Mouse (Mus musculus): ENCODE results near the gene Frmd6. TPM values are rescaled to one million over a fixed set of nuclear protein-coding genes. Genes with fewer than 3 reads are reported as not detected.

The Frmd6 gene
- polyA plus RNA-seq, 1 experiment from 2014 or later, result 60.1 TPM

GRCm38 (mm10) chr12:70809957-70810356 is 15.4 kb upstream of the Frmd6 start:
- H3K36me3 ChIP-seq, result no peaks in the 10 kb centered on the region
- no peaks in the 10 kb centered on the region for H3K9me3 ChIP-seq (replicated peaks)
- no peak overlapping the region for H3K9ac ChIP-seq
- no peak overlapping the region for H3K4me2 ChIP-seq (replicated peaks)
- ATAC-seq (ENCODE audit: insufficient number of reproducible peaks, low FRiP score, low TSS enrichment, low read depth), result no peak
- H3K4me3 ChIP-seq (replicated peaks), result no peak overlapping the region
- H3K4me1 ChIP-seq, result peaks cover 5% of the 10 kb centered on the region
- 69% methylated on average over 2 of the region's 2 CpGs for WGBS
- H3K27ac ChIP-seq (replicated peaks), result no peak overlapping the region
- H3K27me3 ChIP-seq, result no peaks in the 10 kb centered on the region

DNA sequence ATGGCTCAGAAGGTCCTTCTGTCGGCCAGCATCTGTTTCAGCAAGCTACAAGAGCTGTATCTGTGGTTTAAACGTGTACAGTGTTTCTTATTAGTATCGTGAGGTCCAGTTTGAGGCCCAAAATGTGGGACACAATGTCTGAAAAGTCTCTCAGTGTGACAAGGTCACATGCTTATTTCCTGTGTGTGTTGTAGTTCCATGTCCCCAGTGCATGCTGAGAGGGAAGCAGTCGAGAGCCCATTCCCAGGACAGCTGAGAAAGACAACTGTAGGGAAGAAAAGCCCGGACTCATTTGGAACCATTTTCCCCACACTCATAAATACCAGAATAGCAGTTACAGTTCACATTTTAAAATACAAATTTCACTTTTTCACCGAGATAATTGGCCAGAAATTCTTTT is 13.5 kb upstream of the Frmd6 start:
- Histone ChIP-seq H3K27ac (replicated peaks) (no peak overlapping the region; the same call in 1 of the 2 replicates), H3K27me3 (no peaks in the 10 kb centered on the region), H3K9ac (no peak overlapping the region), H3K4me3 (replicated peaks) (no peak overlapping the region), H3K4me2 (replicated peaks) (no peak overlapping the region), H3K4me1 (peaks cover 5% of the 10 kb centered on the region), H3K9me3 (replicated peaks) (no peaks in the 10 kb centered on the region), H3K36me3 (no peaks in the 10 kb centered on the region)
- WGBS, result 66% methylated on average over 6 of the region's 6 CpGs
- no peak for ATAC-seq (ENCODE audit: insufficient number of reproducible peaks, low FRiP score, low TSS enrichment, low read depth)

DNA sequence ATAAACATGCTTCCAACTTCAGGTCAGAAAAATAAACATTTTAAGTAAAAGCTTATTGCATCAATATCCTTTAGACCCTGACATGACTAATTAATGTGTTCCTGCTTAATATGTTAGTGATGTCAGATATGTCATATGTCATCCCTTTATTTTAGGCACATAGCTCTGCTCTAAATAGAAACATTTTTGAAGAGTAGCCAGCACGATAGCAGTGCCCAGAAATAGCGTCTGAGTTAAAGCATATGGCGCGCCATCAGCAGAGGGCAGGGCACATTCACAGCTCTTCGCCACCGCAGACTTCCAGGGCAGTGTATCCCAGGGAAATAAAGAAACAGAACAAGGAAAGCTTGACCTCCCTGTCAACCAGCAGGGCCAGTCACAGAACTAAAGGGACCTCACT is 13.1 kb upstream of the Frmd6 start:
- Histone ChIP-seq H3K4me2 (replicated peaks) (no peak overlapping the region), H3K36me3 (no peaks in the 10 kb centered on the region), H3K27me3 (no peaks in the 10 kb centered on the region), H3K9ac (no peak overlapping the region), H3K27ac (replicated peaks) (no peak overlapping the region), H3K4me3 (replicated peaks) (no peak overlapping the region), H3K9me3 (replicated peaks) (no peaks in the 10 kb centered on the region), H3K4me1 (peaks cover 5% of the 10 kb centered on the region)
- no peak for ATAC-seq (ENCODE audit: insufficient number of reproducible peaks, low FRiP score, low TSS enrichment, low read depth)
- WGBS, result 54% methylated on average over 6 of the region's 6 CpGs

DNA sequence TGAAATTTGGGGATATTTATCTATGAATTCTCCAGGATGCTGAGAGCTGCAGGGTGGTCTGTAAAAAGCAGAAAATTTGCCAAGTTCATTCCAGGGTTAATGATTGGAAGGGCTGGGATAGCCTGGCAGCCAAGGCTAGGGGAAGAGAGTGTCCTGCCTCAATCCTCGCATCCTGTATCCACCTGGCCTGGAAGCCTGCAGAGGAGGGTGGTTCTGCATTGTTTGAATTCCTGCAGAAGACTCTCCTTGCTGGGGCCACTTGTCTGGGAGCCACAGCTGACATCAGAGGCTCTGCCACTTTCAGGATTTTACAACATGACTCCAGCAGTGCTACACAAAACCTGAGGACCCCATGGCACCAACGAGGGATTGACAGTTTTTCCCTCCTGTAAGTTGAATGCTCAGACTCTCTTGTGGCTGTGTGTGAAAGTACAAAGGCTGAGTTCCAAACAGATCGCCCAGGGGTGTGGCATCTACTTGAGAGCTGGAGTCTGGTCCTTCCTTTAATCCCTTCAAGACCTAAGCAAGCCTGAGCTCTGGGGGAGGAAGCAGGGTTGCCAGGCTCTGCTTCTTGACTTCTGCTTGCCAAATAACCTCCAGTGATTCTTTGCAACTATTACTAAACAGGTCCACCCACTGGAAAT is 12.4 kb upstream of the Frmd6 start:
- no peaks in the 10 kb centered on the region for H3K27me3 ChIP-seq
- H3K4me2 ChIP-seq (replicated peaks), result no peak overlapping the region
- WGBS, result 24% methylated on average over 3 of the region's 3 CpGs
- H3K27ac ChIP-seq (replicated peaks), result no peak overlapping the region
- no peaks in the 10 kb centered on the region for H3K36me3 ChIP-seq
- H3K9me3 ChIP-seq (replicated peaks), result no peaks in the 10 kb centered on the region
- H3K4me1 ChIP-seq, result peaks cover 8% of the 10 kb centered on the region
- no peak overlapping the region for H3K4me3 ChIP-seq (replicated peaks)
- no peak overlapping the region for H3K9ac ChIP-seq
- no peak; the same call in 1 of the 2 replicates for ATAC-seq (ENCODE audit: insufficient number of reproducible peaks, low FRiP score, low TSS enrichment, low read depth)

GRCm38 (mm10) chr12:70816731-70817130 is 8.6 kb upstream of the Frmd6 start:
- no peak overlapping the region for H3K4me2 ChIP-seq (replicated peaks)
- WGBS, result 87% methylated on average over 2 of the region's 2 CpGs
- ATAC-seq (ENCODE audit: insufficient number of reproducible peaks, low FRiP score, low TSS enrichment, low read depth), result no peak
- H3K27me3 ChIP-seq, result no peaks in the 10 kb centered on the region
- H3K36me3 ChIP-seq, result no peaks in the 10 kb centered on the region
- H3K27ac ChIP-seq (replicated peaks), result no peak overlapping the region
- H3K9me3 ChIP-seq (replicated peaks), result no peaks in the 10 kb centered on the region
- H3K4me1 ChIP-seq, result peaks cover 8% of the 10 kb centered on the region
- no peak overlapping the region for H3K4me3 ChIP-seq (replicated peaks)
- no peak overlapping the region for H3K9ac ChIP-seq

DNA sequence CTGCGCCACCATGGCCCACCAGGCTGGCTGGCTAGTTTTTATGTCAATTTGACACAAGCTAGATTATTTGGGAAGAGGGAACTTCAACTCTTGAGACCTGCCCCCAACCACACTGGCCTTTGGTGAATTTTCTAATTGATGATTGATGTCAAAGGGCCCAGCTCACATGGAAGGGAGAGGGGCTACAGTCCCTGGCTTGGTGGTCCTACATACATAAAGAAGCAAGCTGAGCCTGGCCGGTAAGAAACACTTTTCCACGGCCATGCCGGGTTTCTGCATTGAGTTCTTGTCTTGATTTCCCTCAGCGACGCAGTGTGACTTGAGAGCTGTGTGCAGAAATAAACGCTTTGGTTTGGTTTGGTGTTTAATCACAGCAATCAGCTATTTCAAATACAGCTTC is 1.3 kb upstream of the Frmd6 start:
- WGBS, result 45% methylated on average over 7 of the region's 7 CpGs
- H3K27me3 ChIP-seq, result no peaks in the 10 kb centered on the region
- H3K9ac ChIP-seq, result no peak overlapping the region
- H3K4me3 ChIP-seq (replicated peaks), result peak overlapping the region; percentile 92
- H3K36me3 ChIP-seq, result no peaks in the 10 kb centered on the region
- H3K27ac ChIP-seq (replicated peaks), result peak overlapping the region; percentile 97; the same call in 1 of the 2 replicates
- ATAC-seq (ENCODE audit: insufficient number of reproducible peaks, low FRiP score, low TSS enrichment, low read depth), result no peak
- H3K4me1 ChIP-seq, result peaks cover 22% of the 10 kb centered on the region
- H3K4me2 ChIP-seq (replicated peaks), result peak overlapping the region; percentile 67; the same call in 1 of the 2 replicates
- H3K9me3 ChIP-seq (replicated peaks), result no peaks in the 10 kb centered on the region

GRCm38 (mm10) chr12:70825651-70826317 is 470 bp downstream of the Frmd6 start:
- Histone ChIP-seq H3K27me3 (no peaks in the 10 kb centered on the region), H3K4me1 (peaks cover 35% of the 10 kb centered on the region), H3K9ac (peak overlapping the region; percentile 93), H3K4me2 (replicated peaks) (peak overlapping the region; percentile 67), H3K4me3 (replicated peaks) (peak overlapping the region; percentile 92), H3K27ac (replicated peaks) (peak overlapping the region; percentile 99), H3K9me3 (replicated peaks) (no peaks in the 10 kb centered on the region), H3K36me3 (no peaks in the 10 kb centered on the region)
- WGBS, result 0% methylated on average over 55 of the region's 55 CpGs
- ATAC-seq (ENCODE audit: insufficient number of reproducible peaks, low FRiP score, low TSS enrichment, low read depth), result peak; percentile 32

DNA sequence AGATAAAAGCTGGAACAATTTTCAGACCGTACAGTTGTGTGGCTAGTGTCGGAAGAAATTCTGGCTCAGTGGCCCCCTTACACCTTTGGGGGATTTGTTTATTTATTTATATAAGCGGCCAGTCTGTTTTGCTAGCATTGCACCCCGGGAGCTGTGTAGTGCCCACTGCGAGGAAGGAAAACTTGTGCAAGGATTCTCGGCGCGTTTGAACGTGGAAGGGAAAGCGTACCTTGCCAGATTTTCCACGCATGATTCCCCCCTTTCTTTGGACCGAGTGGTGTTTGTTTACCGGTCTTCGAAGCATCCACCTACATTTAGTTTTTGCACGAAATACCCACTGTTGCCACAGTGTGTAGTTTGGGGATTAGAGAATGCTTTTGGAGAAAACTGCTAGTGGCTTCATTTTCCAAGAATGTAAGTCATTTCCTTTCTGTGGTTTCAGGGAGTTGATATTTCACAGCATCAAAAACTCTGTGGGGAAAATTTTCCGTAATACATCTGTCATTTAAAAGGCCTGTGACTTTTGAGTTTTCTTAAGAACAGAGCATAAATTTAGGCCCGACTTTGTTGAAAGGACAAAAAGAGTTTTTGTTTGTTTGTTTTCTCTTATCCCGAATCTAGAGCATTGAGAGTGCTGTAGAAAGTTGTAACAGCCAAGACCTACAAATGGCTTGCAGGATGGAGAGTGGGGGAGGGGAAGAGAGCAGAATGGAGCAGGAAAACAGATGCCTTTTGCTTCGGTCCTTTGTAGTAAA is 1.2 kb downstream of the Frmd6 start:
- H3K4me3 ChIP-seq (replicated peaks), result peak overlapping the region; percentile 92
- 1% methylated on average over 19 of the region's 19 CpGs for WGBS
- no peaks in the 10 kb centered on the region for H3K36me3 ChIP-seq
- peak overlapping the region; percentile 67 for H3K4me2 ChIP-seq (replicated peaks)
- H3K9me3 ChIP-seq (replicated peaks), result no peaks in the 10 kb centered on the region
- no peak for ATAC-seq (ENCODE audit: insufficient number of reproducible peaks, low FRiP score, low TSS enrichment, low read depth)
- peak overlapping the region; percentile 93 for H3K9ac ChIP-seq
- H3K27me3 ChIP-seq, result no peaks in the 10 kb centered on the region
- peak overlapping the region; percentile 99 for H3K27ac ChIP-seq (replicated peaks)
- H3K4me1 ChIP-seq, result peaks cover 42% of the 10 kb centered on the region

GRCm38 (mm10) chr12:70827187-70827900 is 2.0 kb downstream of the Frmd6 start:
- H3K4me1 ChIP-seq, result peaks cover 45% of the 10 kb centered on the region
- H3K9me3 ChIP-seq (replicated peaks), result no peaks in the 10 kb centered on the region
- no peak for ATAC-seq (ENCODE audit: insufficient number of reproducible peaks, low FRiP score, low TSS enrichment, low read depth)
- peak overlapping the region; percentile 93; the same call in 1 of the 2 replicates for H3K9ac ChIP-seq
- peak overlapping the region; percentile 92 for H3K4me3 ChIP-seq (replicated peaks)
- H3K27me3 ChIP-seq, result no peaks in the 10 kb centered on the region
- H3K27ac ChIP-seq (replicated peaks), result peak overlapping the region; percentile 99
- no peaks in the 10 kb centered on the region for H3K36me3 ChIP-seq
- WGBS, result 3% methylated on average over 9 of the region's 9 CpGs
- H3K4me2 ChIP-seq (replicated peaks), result peak overlapping the region; percentile 67

DNA sequence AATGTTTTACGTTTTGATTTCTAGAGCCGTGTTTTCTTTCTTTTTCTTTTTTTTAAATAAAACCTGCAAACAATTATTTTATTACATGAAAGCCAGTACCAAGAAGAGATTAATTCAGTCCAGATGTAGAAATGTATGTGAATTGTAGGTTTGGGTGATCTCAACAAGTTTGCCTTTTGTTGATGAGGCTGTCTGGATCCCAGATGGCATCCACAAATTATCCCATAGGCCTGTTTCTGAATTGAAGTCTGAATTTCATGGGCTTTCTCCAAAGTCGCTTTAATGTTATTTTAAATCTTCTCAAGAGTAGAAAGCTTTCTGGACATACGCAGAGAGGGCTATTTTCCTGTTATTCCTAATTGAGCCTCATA is 2.6 kb downstream of the Frmd6 start:
- Histone ChIP-seq H3K9me3 (replicated peaks) (no peaks in the 10 kb centered on the region), H3K4me2 (replicated peaks) (peak overlapping the region; percentile 67), H3K4me1 (peaks cover 45% of the 10 kb centered on the region), H3K27ac (replicated peaks) (peak overlapping the region; percentile 78), H3K27me3 (no peaks in the 10 kb centered on the region), H3K4me3 (replicated peaks) (peak overlapping the region; percentile 92), H3K9ac (no peak overlapping the region), H3K36me3 (no peaks in the 10 kb centered on the region)
- WGBS, result 25% methylated on average over 4 of the region's 4 CpGs
- no peak for ATAC-seq (ENCODE audit: insufficient number of reproducible peaks, low FRiP score, low TSS enrichment, low read depth)
